8 mouse cellular contexts compared by ENCODE assay signal in genomic region chr2:26352291-26352910, GRCm38 (mm10). TPM values are rescaled to one million over a fixed set of nuclear protein-coding genes. Genes with fewer than 3 reads are reported as not detected.
DNase-seq lines count a peak whose midpoint lies in the region; ATAC-seq and TF ChIP-seq lines count a peak whose summit lies in the region.

No protein-coding gene starts in this region.

- peaks cover 25% of the 10 kb centered on the region for H3K4me1 ChIP-seq in heart, embryonic 11.5 days (ENCODE audit: control insufficient read depth, insufficient read depth, low read length)
- H3K4me1 ChIP-seq in forebrain, embryonic 13.5 days = peaks cover 26% of the 10 kb centered on the region
- peaks cover 12% of the 10 kb centered on the region for H3K4me1 ChIP-seq in limb, embryonic 14.5 days (ENCODE audit: control insufficient read depth, insufficient read depth, low read length)
- H3K4me1 ChIP-seq in small intestine, adult 2 months (ENCODE audit: control insufficient read depth, insufficient read depth, insufficient read length, low read length) = peaks cover 14% of the 10 kb centered on the region

- peak overlapping the region; percentile 87 for H3K9ac ChIP-seq in heart, embryonic 11.5 days (ENCODE audit: low read depth, low read length)
- H3K9ac ChIP-seq in forebrain, embryonic 13.5 days = peak overlapping the region; percentile 93
- peak overlapping the region; percentile 91 for H3K9ac ChIP-seq in limb, embryonic 14.5 days (ENCODE audit: low read depth, low read length, severe bottlenecking)

- H3K9me3 ChIP-seq in heart, embryonic 11.5 days (replicated peaks; ENCODE audit: control insufficient read depth, low read length) = no peaks in the 10 kb centered on the region
- no peaks in the 10 kb centered on the region for H3K9me3 ChIP-seq in forebrain, embryonic 13.5 days (replicated peaks)
- H3K9me3 ChIP-seq in limb, embryonic 14.5 days (ENCODE audit: control insufficient read depth, low read length) = no peaks in the 10 kb centered on the region

- peak overlapping the region; percentile 15; the same call in 1 of the 2 replicates for H3K27ac ChIP-seq in heart, embryonic 11.5 days (ENCODE audit: low read depth, low read length)
- H3K27ac ChIP-seq in forebrain, embryonic 13.5 days = peak overlapping the region; percentile 84
- H3K27ac ChIP-seq in limb, embryonic 14.5 days (replicated peaks; ENCODE audit: low read depth, low read length) = peak overlapping the region; percentile 48; the same call in 1 of the 2 replicates
- no peak overlapping the region for H3K27ac ChIP-seq in small intestine, adult 2 months (ENCODE audit: insufficient read depth, low read depth, low read length)

- peaks cover 3% of the 10 kb centered on the region; the same call in 1 of the 2 replicates for H3K36me3 ChIP-seq in heart, embryonic 11.5 days (ENCODE audit: control insufficient read depth, insufficient read depth, low read length)
- peaks cover 30% of the 10 kb centered on the region for H3K36me3 ChIP-seq in forebrain, embryonic 13.5 days (ENCODE audit: poor library complexity, severe bottlenecking)
- H3K36me3 ChIP-seq in limb, embryonic 14.5 days (ENCODE audit: control insufficient read depth, insufficient read depth, low read length) = peaks cover 30% of the 10 kb centered on the region
- no peaks in the 10 kb centered on the region; the same call in none of the 2 replicates for H3K36me3 ChIP-seq in small intestine, adult 2 months (ENCODE audit: control insufficient read depth, insufficient read depth, low read length)

- H3K27me3 ChIP-seq in heart, embryonic 11.5 days (ENCODE audit: control insufficient read depth, insufficient read depth, low read length) = no peaks in the 10 kb centered on the region
- no peaks in the 10 kb centered on the region for H3K27me3 ChIP-seq in forebrain, embryonic 13.5 days
- no peaks in the 10 kb centered on the region for H3K27me3 ChIP-seq in limb, embryonic 14.5 days (ENCODE audit: control insufficient read depth, insufficient read depth, low read length)
- no peaks in the 10 kb centered on the region for H3K27me3 ChIP-seq in small intestine, adult 2 months (ENCODE audit: control insufficient read depth, insufficient read depth, low read length)

- no peak for TF ChIP-seq POLR2A in limb, embryonic 14.5 days (IDR thresholded peaks at IDR 0.05; ENCODE audit: borderline replicate concordance, extremely low read depth, insufficient read depth, insufficient read length)
- no peak for TF ChIP-seq POLR2A in small intestine, adult 2 months (IDR thresholded peaks at IDR 0.05; ENCODE audit: low read depth, low read length)

- H3K4me2 ChIP-seq in heart, embryonic 11.5 days = peak overlapping the region; percentile 95
- peak overlapping the region; percentile 96 for H3K4me2 ChIP-seq in forebrain, embryonic 13.5 days
- H3K4me2 ChIP-seq in limb, embryonic 14.5 days (replicated peaks; ENCODE audit: low read depth, low read length, severe bottlenecking) = peak overlapping the region; percentile 97

- 0 out of 2 replicates have a peak, but pooled peaks have one; percentile 6 for ATAC-seq in heart, embryonic 11.5 days (replicated peaks; ENCODE audit: insufficient number of reproducible peaks, low FRiP score, low TSS enrichment)
- ATAC-seq in forebrain, embryonic 13.5 days = peak; percentile 63
- peak; percentile 23 for ATAC-seq in limb, embryonic 14.5 days (ENCODE audit: low FRiP score, low read depth)

- no peak for TF ChIP-seq CTCF in small intestine, adult 2 months (IDR thresholded peaks at IDR 0.05; ENCODE audit: extremely low read depth, insufficient read length, insufficient replicate concordance, low read depth, low read length)

- 3% methylated on average over 36 of the region's 36 CpGs for WGBS in heart, embryonic 11.5 days (ENCODE audit: insufficient replicate concordance)
- WGBS in forebrain, embryonic 13.5 days = 3% methylated on average over 36 of the region's 36 CpGs
- 5% methylated on average over 35 of the region's 36 CpGs for WGBS in limb, embryonic 14.5 days
- WGBS in small intestine, adult 2 months = 3% methylated on average over 36 of the region's 36 CpGs

- H3K4me3 ChIP-seq in heart, embryonic 11.5 days (ENCODE audit: low read depth, low read length) = peak overlapping the region; percentile 70
- peak overlapping the region; percentile 85 for H3K4me3 ChIP-seq in forebrain, embryonic 13.5 days
- H3K4me3 ChIP-seq in limb, embryonic 14.5 days (replicated peaks; ENCODE audit: low read length) = peak overlapping the region; percentile 70
- H3K4me3 ChIP-seq in small intestine, adult 2 months (ENCODE audit: low read depth, low read length) = peak overlapping the region; percentile 91

- DNase-seq in heart, adult 18-20 months = no peak
- peak; percentile 29 for DNase-seq in urinary bladder, postnatal 14 days (ENCODE audit: low spot score)
- DNase-seq in urinary bladder, postnatal 4 days (ENCODE audit: low spot score in 2 of 2) = no peak
- no peak for DNase-seq in limb, embryonic 14.5 days (ENCODE audit: low spot score)
- DNase-seq in c-Kit-positive CD71-positive TER-119-positive erythroid progenitor cells, embryonic 14.5 days (ENCODE audit: low spot score) = no peak

RNA-seq across cellular contexts. Expression of gene Dnlz, which starts 0.5 kb away (rescaled TPM):
- 26.3 and 28.0 TPM in 2 replicates for polyA plus RNA-seq in heart, embryonic 11.5 days (2014; fragmentation: Nextera tagmentation; extraction: Ambion mirVana)
- 10 to 100 TPM; 24.5 to 25.3 TPM for total RNA-seq in heart, adult 18-20 months (2021)
- 31.1 and 32.2 TPM in 2 replicates for polyA plus RNA-seq in forebrain, embryonic 13.5 days (2015; fragmentation: Nextera tagmentation; extraction: Ambion mirVana)
- 28.2 and 33.8 TPM in 2 replicates for polyA plus RNA-seq in limb, embryonic 14.5 days (2012; rRNA removed)
- 30.5 and 31.1 TPM in 2 replicates for polyA plus RNA-seq in limb, embryonic 14.5 days (2014; fragmentation: Nextera tagmentation; extraction: Ambion mirVana)
- 12.6 and 23.7 TPM in 2 replicates for polyA plus RNA-seq in small intestine, adult 2 months (2012; rRNA removed)

RNA-seq across cellular contexts. Expression of gene Card9, which starts 8.3 kb away (rescaled TPM):
- 0.38 and 0.59 TPM in 2 replicates for polyA plus RNA-seq in heart, embryonic 11.5 days (2014; fragmentation: Nextera tagmentation; extraction: Ambion mirVana)
- total RNA-seq in heart, adult 18-20 months (2021) = 1 to 10 TPM in 1 of 2 experiments, under 1 TPM in 1; 0.89 to 1.1 TPM
- polyA plus RNA-seq in forebrain, embryonic 13.5 days (2015; fragmentation: Nextera tagmentation; extraction: Ambion mirVana) = 0.72 and 2.0 TPM in 2 replicates
- polyA plus RNA-seq in limb, embryonic 14.5 days (2012; rRNA removed) = 4.1 and 5.6 TPM in 2 replicates
- polyA plus RNA-seq in limb, embryonic 14.5 days (2014; fragmentation: Nextera tagmentation; extraction: Ambion mirVana) = 1.2 and 1.4 TPM in 2 replicates
- polyA plus RNA-seq in small intestine, adult 2 months (2012; rRNA removed) = 3.3 and 4.5 TPM in 2 replicates

RNA-seq across cellular contexts. Expression of gene Snapc4, which starts 28.1 kb away (rescaled TPM):
- 16.8 and 18.2 TPM in 2 replicates for polyA plus RNA-seq in heart, embryonic 11.5 days (2014; fragmentation: Nextera tagmentation; extraction: Ambion mirVana)
- total RNA-seq in heart, adult 18-20 months (2021) = 1 to 10 TPM; 5.8 to 5.9 TPM
- polyA plus RNA-seq in forebrain, embryonic 13.5 days (2015; fragmentation: Nextera tagmentation; extraction: Ambion mirVana) = 25.1 and 30.9 TPM in 2 replicates
- 53.2 and 61.3 TPM in 2 replicates for polyA plus RNA-seq in limb, embryonic 14.5 days (2012; rRNA removed)
- polyA plus RNA-seq in limb, embryonic 14.5 days (2014; fragmentation: Nextera tagmentation; extraction: Ambion mirVana) = 22.7 and 30.5 TPM in 2 replicates
- 14.0 and 20.4 TPM in 2 replicates for polyA plus RNA-seq in small intestine, adult 2 months (2012; rRNA removed)

RNA-seq across cellular contexts. Expression of gene Entr1, which starts 36.7 kb away (rescaled TPM):
- 87.4 and 89.1 TPM in 2 replicates for polyA plus RNA-seq in heart, embryonic 11.5 days (2014; fragmentation: Nextera tagmentation; extraction: Ambion mirVana)
- total RNA-seq in heart, adult 18-20 months (2021) = 10 to 100 TPM; 44.9 to 45.2 TPM
- polyA plus RNA-seq in forebrain, embryonic 13.5 days (2015; fragmentation: Nextera tagmentation; extraction: Ambion mirVana) = 156 and 164 TPM in 2 replicates
- 217 and 222 TPM in 2 replicates for polyA plus RNA-seq in limb, embryonic 14.5 days (2012; rRNA removed)
- 120 and 124 TPM in 2 replicates for polyA plus RNA-seq in limb, embryonic 14.5 days (2014; fragmentation: Nextera tagmentation; extraction: Ambion mirVana)
- polyA plus RNA-seq in small intestine, adult 2 months (2012; rRNA removed) = 31.3 and 60.0 TPM in 2 replicates

RNA-seq across cellular contexts. Expression of gene Pmpca, which starts 36.7 kb away (rescaled TPM):
- polyA plus RNA-seq in heart, embryonic 11.5 days (2014; fragmentation: Nextera tagmentation; extraction: Ambion mirVana) = 112 and 134 TPM in 2 replicates
- total RNA-seq in heart, adult 18-20 months (2021) = 100 to 1,000 TPM; 152 to 153 TPM
- 103 and 111 TPM in 2 replicates for polyA plus RNA-seq in forebrain, embryonic 13.5 days (2015; fragmentation: Nextera tagmentation; extraction: Ambion mirVana)
- polyA plus RNA-seq in limb, embryonic 14.5 days (2012; rRNA removed) = 106 and 108 TPM in 2 replicates
- polyA plus RNA-seq in limb, embryonic 14.5 days (2014; fragmentation: Nextera tagmentation; extraction: Ambion mirVana) = 72.3 and 78.9 TPM in 2 replicates
- polyA plus RNA-seq in small intestine, adult 2 months (2012; rRNA removed) = 12.0 and 17.7 TPM in 2 replicates

Comparison
In these comparisons a context has a peak if more than half of its experiments do, and no peak if none do; other contexts are left out.
1. ATAC-seq: peak in every context shown above with its lines; median percentile 63 in forebrain, embryonic 13.5 days; 23 in limb, embryonic 14.5 days; 6 in heart, embryonic 11.5 days.